Mouse (Mus musculus) limb, embryonic 10.5 days (tissue): ENCODE results near the gene Srbd1. TPM values are rescaled to one million over a fixed set of nuclear protein-coding genes. Genes with fewer than 3 reads are reported as not detected.

Experiments
- polyA plus RNA-seq: library from polyadenylated mRNA; unstranded; fragments of >200 nt; fragmentation: Nextera tagmentation; extraction: Ambion mirVana; gene quantifications from 2 replicates; pipeline ENCODE4 v1.2.1, GENCODE M21; 2016

The Srbd1 gene
- polyA plus RNA-seq, 1 experiment from 2014 or later: 24.5 TPM

Other genes starting within 250 kb of the Srbd1 start
- gene Prkce, start 22.6 kb upstream of the Srbd1 start, polyA plus RNA-seq: 4.3 and 4.9 TPM in 2 replicates